Mouse (Mus musculus): Measurements from ENCODE around the gene Hmgn1. TPM values are rescaled to one million over a fixed set of nuclear protein-coding genes. Genes with fewer than 3 reads are reported as not detected.
A peak's percentile ranks its signal among the peaks of the same experiment; 100 is the strongest.

Gene Hmgn1
- 100 to 1,000 TPM in 1 of 26 experiments, 10 to 100 TPM in 24, 1 to 10 TPM in 1; 8.3 to 109 (median 30.2) TPM for total RNA-seq (2018; cell fraction: chromatin; rRNA removed)
- total RNA-seq (2018; cell fraction: cytosol; rRNA removed), result 10 to 100 TPM; 27.5 to 90.7 (median 55.8) TPM
- 10 to 100 TPM in 22 of 26 experiments, 1 to 10 TPM in 4; 7.1 to 73.9 (median 16.2) TPM for total RNA-seq (2018; cell fraction: nucleus; rRNA removed)
- 52.6 to 143 TPM (median 72.6 TPM) in 3 replicates for polyA plus RNA-seq (2018)

- under 1% methylated on average over 57 of the region's 72 CpGs for WGBS (ENCODE audit: missing documents)
- Histone ChIP-seq H3K27ac (peak within 1 kb of the TSS; percentile 33), H3K36me3 (ENCODE audit: inconsistent target) (peaks cover 16% of the 10 kb centered on the region), H3K79me2 (ENCODE audit: inconsistent target) (no peaks in the 10 kb centered on the region), H3K4me3 (ENCODE audit: inconsistent target) (peak within 1 kb of the TSS; percentile 51)
Observed at GRCm38 (mm10) chr16:96127657-96128344, at the start of gene Hmgn1. TSS of gene Hmgn1 (minus strand) at chr16:96127729.

GRCm38 (mm10) chr16:96175399-96175798 is 47.9 kb upstream of the Hmgn1 start:
- Histone ChIP-seq H3K79me2 (ENCODE audit: inconsistent target) (no peaks in the 10 kb centered on the region), H3K4me3 (ENCODE audit: inconsistent target) (no peak overlapping the region), H3K27ac (no peak overlapping the region), H3K36me3 (ENCODE audit: inconsistent target) (no peaks in the 10 kb centered on the region)
- 69% methylated on average over 2 of the region's 2 CpGs for WGBS (ENCODE audit: missing documents)

GRCm38 (mm10) chr16:96173648-96174047 is 46.1 kb upstream of the Hmgn1 start:
- Histone ChIP-seq H3K79me2 (ENCODE audit: inconsistent target) (no peaks in the 10 kb centered on the region), H3K27ac (no peak overlapping the region), H3K4me3 (ENCODE audit: inconsistent target) (no peak overlapping the region), H3K36me3 (ENCODE audit: inconsistent target) (no peaks in the 10 kb centered on the region)
- WGBS (ENCODE audit: missing documents), result 93% methylated on average over 8 of the region's 8 CpGs

GRCm38 (mm10) chr16:96168837-96169236 is 41.3 kb upstream of the Hmgn1 start:
- WGBS (ENCODE audit: missing documents), result 57% methylated on average over 4 of the region's 4 CpGs
- Histone ChIP-seq H3K27ac (no peak overlapping the region), H3K4me3 (ENCODE audit: inconsistent target) (no peak overlapping the region), H3K36me3 (ENCODE audit: inconsistent target) (no peaks in the 10 kb centered on the region), H3K79me2 (ENCODE audit: inconsistent target) (no peaks in the 10 kb centered on the region)

GRCm38 (mm10) chr16:96165723-96166264 is 38.3 kb upstream of the Hmgn1 start:
- WGBS (ENCODE audit: missing documents), result 96% methylated on average over 4 of the region's 4 CpGs

GRCm38 (mm10) chr16:96161336-96161735 is 33.8 kb upstream of the Hmgn1 start:
- Histone ChIP-seq H3K4me3 (ENCODE audit: inconsistent target) (no peak overlapping the region), H3K36me3 (ENCODE audit: inconsistent target) (no peaks in the 10 kb centered on the region), H3K79me2 (ENCODE audit: inconsistent target) (no peaks in the 10 kb centered on the region), H3K27ac (no peak overlapping the region)
- 95% methylated on average over 4 of the region's 4 CpGs for WGBS (ENCODE audit: missing documents)

More at GRCm38 (mm10) chr16:96165723-96166264, 38.3 kb upstream of the Hmgn1 start:
- Histone ChIP-seq H3K79me2 (ENCODE audit: inconsistent target) (no peaks in the 10 kb centered on the region), H3K27ac (no peak overlapping the region), H3K4me3 (ENCODE audit: inconsistent target) (no peak overlapping the region), H3K36me3 (ENCODE audit: inconsistent target) (no peaks in the 10 kb centered on the region)

GRCm38 (mm10) chr16:96160927-96161326 is 33.4 kb upstream of the Hmgn1 start:
- Histone ChIP-seq H3K4me3 (ENCODE audit: inconsistent target) (no peak overlapping the region), H3K27ac (no peak overlapping the region), H3K79me2 (ENCODE audit: inconsistent target) (no peaks in the 10 kb centered on the region), H3K36me3 (ENCODE audit: inconsistent target) (no peaks in the 10 kb centered on the region)
- 100% methylated on average over 1 of the region's 1 CpGs for WGBS (ENCODE audit: missing documents)

- H3K4me3 ChIP-seq (ENCODE audit: inconsistent target), result no peak overlapping the region
- no peak overlapping the region for H3K27ac ChIP-seq
- H3K79me2 ChIP-seq (ENCODE audit: inconsistent target), result no peaks in the 10 kb centered on the region
- H3K36me3 ChIP-seq (ENCODE audit: inconsistent target), result no peaks in the 10 kb centered on the region; the same call in 1 of the 2 replicates
- WGBS (ENCODE audit: missing documents), result 85% methylated on average over 18 of the region's 20 CpGs
Observed at GRCm38 (mm10) chr16:96159794-96160346, 32.3 kb upstream of the Hmgn1 start.

- 9% methylated on average over 67 of the region's 67 CpGs for WGBS (ENCODE audit: missing documents)
- Histone ChIP-seq H3K27ac (no peak overlapping the region), H3K4me3 (ENCODE audit: inconsistent target) (no peak overlapping the region), H3K79me2 (ENCODE audit: inconsistent target) (no peaks in the 10 kb centered on the region), H3K36me3 (ENCODE audit: inconsistent target) (no peaks in the 10 kb centered on the region; the same call in 1 of the 2 replicates)
Observed at GRCm38 (mm10) chr16:96159091-96159731, 31.7 kb upstream of the Hmgn1 start.

GRCm38 (mm10) chr16:96158511-96159080 is 31.1 kb upstream of the Hmgn1 start:
- no peak overlapping the region for H3K27ac ChIP-seq
- no peak overlapping the region for H3K4me3 ChIP-seq (ENCODE audit: inconsistent target)
- WGBS (ENCODE audit: missing documents), result 91% methylated on average over 12 of the region's 12 CpGs
- H3K79me2 ChIP-seq (ENCODE audit: inconsistent target), result no peaks in the 10 kb centered on the region
- H3K36me3 ChIP-seq (ENCODE audit: inconsistent target), result no peaks in the 10 kb centered on the region; the same call in 1 of the 2 replicates

- Histone ChIP-seq H3K4me3 (ENCODE audit: inconsistent target) (no peak overlapping the region), H3K79me2 (ENCODE audit: inconsistent target) (no peaks in the 10 kb centered on the region), H3K27ac (no peak overlapping the region), H3K36me3 (ENCODE audit: inconsistent target) (no peaks in the 10 kb centered on the region; the same call in 1 of the 2 replicates)
- WGBS (ENCODE audit: missing documents), result 82% methylated on average over 11 of the region's 11 CpGs
Observed at GRCm38 (mm10) chr16:96157171-96157570, 29.6 kb upstream of the Hmgn1 start.

- 82% methylated on average over 8 of the region's 8 CpGs for WGBS (ENCODE audit: missing documents)
- Histone ChIP-seq H3K27ac (no peak overlapping the region), H3K79me2 (ENCODE audit: inconsistent target) (peaks cover under 1% of the 10 kb centered on the region; the same call in 1 of the 2 replicates), H3K36me3 (ENCODE audit: inconsistent target) (no peaks in the 10 kb centered on the region; the same call in 1 of the 2 replicates), H3K4me3 (ENCODE audit: inconsistent target) (no peak overlapping the region)
Observed at GRCm38 (mm10) chr16:96156019-96156418, 28.5 kb upstream of the Hmgn1 start.

- no peak overlapping the region for H3K4me3 ChIP-seq (ENCODE audit: inconsistent target)
- peaks cover 16% of the 10 kb centered on the region for H3K79me2 ChIP-seq (ENCODE audit: inconsistent target)
- H3K36me3 ChIP-seq (ENCODE audit: inconsistent target), result no peaks in the 10 kb centered on the region; the same call in 1 of the 2 replicates
- 100% methylated on average over 2 of the region's 2 CpGs for WGBS (ENCODE audit: missing documents)
- H3K27ac ChIP-seq, result no peak overlapping the region
Observed at GRCm38 (mm10) chr16:96154476-96154875, 26.9 kb upstream of the Hmgn1 start.

GRCm38 (mm10) chr16:96151551-96151950 is 24.0 kb upstream of the Hmgn1 start:
- 35% methylated on average over 9 of the region's 9 CpGs for WGBS (ENCODE audit: missing documents)
- peaks cover 41% of the 10 kb centered on the region for H3K79me2 ChIP-seq (ENCODE audit: inconsistent target)
- no peak overlapping the region for H3K4me3 ChIP-seq (ENCODE audit: inconsistent target)

More at GRCm38 (mm10) chr16:96151551-96151950, 24.0 kb upstream of the Hmgn1 start:
- Histone ChIP-seq H3K36me3 (ENCODE audit: inconsistent target) (no peaks in the 10 kb centered on the region; the same call in 1 of the 2 replicates), H3K27ac (no peak overlapping the region)

Measured in macrophage (primary cell).